Mouse (Mus musculus) embryo, embryonic 10 days (tissue): ENCODE data around the gene Adipor2.
A peak's percentile ranks its signal among the peaks of the same experiment; 100 is the strongest.

Experiments
- DNase-seq: peaks from one replicate; pipeline ENCODE4 v3.0.0-alpha.2; 2015; ENCODE audit warnings: low spot score

Gene Adipor2

GRCm38 (mm10) chr6:119348234-119348633, 69.3 kb downstream of the Adipor2 start:
- DNase-seq: peak; percentile 82

GRCm38 (mm10) chr6:119347813-119348212, 69.7 kb downstream of the Adipor2 start:
- DNase-seq: no peak

- DNase-seq: no peak
Observed at GRCm38 (mm10) chr6:119346257-119346656, 71.2 kb downstream of the Adipor2 start.

GRCm38 (mm10) chr6:119341409-119341808, 76.1 kb downstream of the Adipor2 start:
- peak; percentile 64 for DNase-seq

- DNase-seq: peak; percentile 26
Observed at GRCm38 (mm10) chr6:119338121-119338912, 79.2 kb downstream of the Adipor2 start.

GRCm38 (mm10) chr6:119337287-119337686, 80.2 kb downstream of the Adipor2 start:
- no peak for DNase-seq

- DNase-seq: no peak
Observed at GRCm38 (mm10) chr6:119336124-119336523, 81.4 kb downstream of the Adipor2 start.

- DNase-seq: no peak
Observed at GRCm38 (mm10) chr6:119333831-119334230, 83.7 kb downstream of the Adipor2 start.

- DNase-seq: peak; percentile 67
Observed at GRCm38 (mm10) chr6:119333202-119333601, 84.3 kb downstream of the Adipor2 start.

GRCm38 (mm10) chr6:119332111-119332510, 85.4 kb downstream of the Adipor2 start:
- DNase-seq: no peak

GRCm38 (mm10) chr6:119330506-119330905, 87.0 kb downstream of the Adipor2 start, which contains the start of gene Lrtm2:
Lrtm2 (minus strand) TSS chr6:119330766.
- peak; percentile 61 for DNase-seq

- no peak for DNase-seq
Observed at GRCm38 (mm10) chr6:119329936-119330335, 87.6 kb downstream of the Adipor2 start.

GRCm38 (mm10) chr6:119329215-119329714, 88.2 kb downstream of the Adipor2 start:
- peak; percentile 24 for DNase-seq

- DNase-seq: no peak
Observed at GRCm38 (mm10) chr6:119328521-119329115, 88.9 kb downstream of the Adipor2 start.

- no peak for DNase-seq
Observed at GRCm38 (mm10) chr6:119326541-119326940, 91.0 kb downstream of the Adipor2 start.

- DNase-seq: no peak
Observed at GRCm38 (mm10) chr6:119325978-119326377, 91.5 kb downstream of the Adipor2 start.

GRCm38 (mm10) chr6:119324776-119325175, 92.7 kb downstream of the Adipor2 start:
- DNase-seq: no peak

GRCm38 (mm10) chr6:119321752-119322151, 95.8 kb downstream of the Adipor2 start:
- no peak for DNase-seq

- peak; percentile 73 for DNase-seq
Observed at GRCm38 (mm10) chr6:119320481-119320880, 97.0 kb downstream of the Adipor2 start.

GRCm38 (mm10) chr6:119319358-119319757, 98.1 kb downstream of the Adipor2 start:
- no peak for DNase-seq

- DNase-seq: no peak
Observed at GRCm38 (mm10) chr6:119318732-119319131, 98.8 kb downstream of the Adipor2 start.

- DNase-seq: no peak
Observed at GRCm38 (mm10) chr6:119314751-119315476, 102.6 kb downstream of the Adipor2 start.
